Mouse (Mus musculus) hindbrain, embryonic 15.5 days (tissue): Measurements from ENCODE around the gene Nfyb. TPM values are rescaled to one million over a fixed set of nuclear protein-coding genes. Genes with fewer than 3 reads are reported as not detected.

Experiments
- ATAC-seq: fragments of 200-750 bp; cut with Nextera tagmentation; 2 replicates; pipeline ENCODE4 v1.8.0; 2017; ENCODE audit warnings: low read depth, moderate number of reproducible peaks, moderate TSS enrichment; ENCODE audit not compliant: low FRiP score
- H3K27ac ChIP-seq: fragments of 300-500 bp; sonication (generic); replicated peaks from 2 replicates; pipeline ENCODE4 v1.5.1; 2015; ENCODE audit warnings: mild to moderate bottlenecking, inconsistent platforms
- H3K27me3 ChIP-seq: fragments of 300-500 bp; sonication (generic); 2 replicates; pipeline ENCODE4 v1.6.1; 2015; ENCODE audit warnings: control low read depth, inconsistent platforms
- H3K36me3 ChIP-seq: fragments of 300-500 bp; sonication (generic); 2 replicates; pipeline ENCODE4 v1.6.1; 2015; ENCODE audit warnings: control low read depth, inconsistent platforms
- H3K4me1 ChIP-seq: fragments of 300-500 bp; sonication (generic); replicated peaks from 2 replicates; pipeline ENCODE4 v1.6.1; 2015; ENCODE audit warnings: control low read depth, inconsistent platforms
- H3K4me2 ChIP-seq: fragments of 300-500 bp; sonication (generic); 2 replicates; pipeline ENCODE4 v1.6.1; 2015; ENCODE audit warnings: moderate library complexity, mild to moderate bottlenecking, inconsistent platforms
- H3K4me3 ChIP-seq: fragments of 300-500 bp; sonication (generic); 2 replicates; pipeline ENCODE4 v1.5.1; 2015; ENCODE audit warnings: mild to moderate bottlenecking, inconsistent platforms
- H3K9ac ChIP-seq: fragments of 300-500 bp; sonication (generic); 2 replicates; pipeline ENCODE4 v1.6.1; 2015; ENCODE audit warnings: inconsistent platforms
- H3K9me3 ChIP-seq: fragments of 300-500 bp; sonication (generic); 2 replicates; pipeline ENCODE4 v1.6.1; 2016; ENCODE audit warnings: control low read depth, inconsistent platforms
- WGBS: fragments of 180-500 bp; shearing (Covaris S2); methylation state at CpG from one replicate; pipeline ENCODE4 v1.1.7; 2015; 5-methylcytosine and 5-hydroxymethylcytosine counted together
- polyA plus RNA-seq: library from polyadenylated mRNA; unstranded; fragments of >200 nt; fragmentation: Nextera tagmentation; extraction: Ambion mirVana; gene quantifications from 2 replicates; pipeline ENCODE4 v1.2.1, GENCODE M21; 2015

Nfyb gene
- polyA plus RNA-seq, 1 experiment from 2014 or later = 39.0 TPM

DNA sequence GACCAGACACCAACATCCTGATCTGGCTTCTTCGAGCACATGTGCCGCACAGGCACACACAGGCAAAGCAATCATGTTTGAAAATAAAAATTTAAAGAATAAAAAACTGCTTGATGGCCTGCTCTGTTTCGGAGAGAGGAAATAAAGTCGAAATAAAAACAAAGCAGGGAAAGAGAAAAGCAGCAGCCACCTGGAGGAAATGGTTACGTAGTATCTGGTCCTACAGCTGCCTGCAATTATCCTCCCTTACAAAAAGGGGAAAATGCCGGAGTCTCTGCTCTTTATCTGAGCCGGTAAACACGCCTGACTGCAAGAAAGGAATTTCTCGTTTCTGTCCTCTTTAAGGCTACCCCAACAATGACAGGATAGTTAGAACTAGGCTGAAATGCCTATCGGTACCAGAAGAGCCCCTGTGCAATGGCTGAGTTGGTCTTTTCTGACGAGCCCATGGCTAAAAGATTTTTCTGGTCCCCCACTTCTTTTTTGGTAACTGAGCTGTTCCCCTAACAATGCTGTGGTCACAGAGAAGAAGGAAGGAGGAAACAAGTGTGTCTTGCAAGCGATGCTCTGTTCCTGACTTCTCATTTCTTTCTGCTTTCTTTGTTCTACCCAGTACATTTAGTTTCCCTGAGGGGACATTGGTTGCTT is 32.7 kb upstream of the Nfyb start:
- Histone ChIP-seq H3K9ac (no peak overlapping the region), H3K36me3 (no peaks in the 10 kb centered on the region), H3K9me3 (no peaks in the 10 kb centered on the region), H3K4me2 (no peak overlapping the region), H3K27ac (no peak overlapping the region), H3K4me3 (no peak overlapping the region), H3K27me3 (no peaks in the 10 kb centered on the region), H3K4me1 (peaks cover 9% of the 10 kb centered on the region; the same call in 1 of the 2 replicates)
- no peak for ATAC-seq
- WGBS = 45% methylated on average over 12 of the region's 12 CpGs

DNA sequence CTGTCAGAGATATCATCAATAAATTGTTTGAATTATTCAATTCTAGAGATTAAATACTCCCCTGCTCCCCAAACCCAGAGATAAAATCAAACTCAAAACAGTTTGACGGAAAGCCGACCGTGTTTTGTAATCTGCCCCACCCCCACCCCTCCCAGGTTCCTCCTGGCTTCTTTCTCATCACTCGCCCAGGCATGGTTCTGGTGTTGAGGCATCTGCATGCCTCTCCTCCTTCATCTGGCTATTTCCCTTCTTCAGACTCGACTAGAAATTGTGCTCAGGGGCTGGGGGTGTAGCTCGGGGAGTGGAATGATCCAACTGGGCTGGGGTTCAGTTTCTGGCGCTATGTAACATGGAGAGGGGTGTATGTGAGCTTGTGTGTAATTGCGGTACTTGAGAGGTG is 31.8 kb upstream of the Nfyb start:
- no peaks in the 10 kb centered on the region for H3K9me3 ChIP-seq
- WGBS = 46% methylated on average over 8 of the region's 8 CpGs
- H3K9ac ChIP-seq = no peak overlapping the region

DNA sequence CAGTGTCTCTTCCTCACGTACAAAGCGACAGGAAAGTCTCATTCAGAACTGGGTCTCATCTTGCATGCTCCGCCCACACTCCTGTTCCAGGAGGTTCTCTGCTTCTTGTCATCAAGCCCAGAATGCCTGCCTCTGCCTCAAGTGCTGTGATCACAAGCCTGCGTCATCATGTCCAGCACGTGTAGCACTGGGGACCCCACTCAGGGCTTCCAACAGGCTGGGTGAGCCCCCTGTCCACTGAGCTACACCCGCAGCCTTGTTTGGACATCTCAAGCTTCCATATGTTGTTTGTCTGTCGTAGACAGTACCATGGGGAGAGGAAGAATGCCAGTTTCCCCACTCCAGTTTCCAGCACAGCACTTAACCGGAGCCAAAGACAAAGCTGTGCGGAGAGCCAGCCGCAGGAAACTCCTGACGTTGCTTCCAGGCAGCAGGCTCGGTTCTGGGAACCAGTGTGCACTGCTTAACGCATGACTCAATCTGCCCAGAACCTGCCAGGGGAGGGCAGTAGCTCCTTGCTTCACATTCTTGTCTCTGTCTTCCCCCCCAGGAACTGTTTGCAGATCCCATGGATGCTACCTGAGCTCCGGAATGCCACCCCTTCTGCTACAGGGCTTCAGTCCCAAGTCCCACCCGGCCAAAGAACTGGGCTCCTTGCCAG is 31.3 kb upstream of the Nfyb start:
- Histone ChIP-seq H3K4me3 (no peak overlapping the region), H3K4me2 (peak overlapping the region; percentile 43), H3K4me1 (peaks cover 9% of the 10 kb centered on the region; the same call in 1 of the 2 replicates), H3K9me3 (no peaks in the 10 kb centered on the region), H3K27ac (no peak overlapping the region; the same call in 1 of the 2 replicates), H3K36me3 (no peaks in the 10 kb centered on the region), H3K9ac (no peak overlapping the region), H3K27me3 (no peaks in the 10 kb centered on the region)
- 37% methylated on average over 15 of the region's 15 CpGs for WGBS
- ATAC-seq = peak; percentile 83

More for the DNA sequence above, 31.8 kb upstream of the Nfyb start:
- ATAC-seq = 0 out of 2 replicates have a peak, but pooled peaks have one; percentile 30
- Histone ChIP-seq H3K4me2 (peak overlapping the region; percentile 43), H3K36me3 (no peaks in the 10 kb centered on the region), H3K27ac (no peak overlapping the region), H3K27me3 (no peaks in the 10 kb centered on the region), H3K4me1 (peaks cover 9% of the 10 kb centered on the region; the same call in 1 of the 2 replicates), H3K4me3 (no peak overlapping the region)

DNA sequence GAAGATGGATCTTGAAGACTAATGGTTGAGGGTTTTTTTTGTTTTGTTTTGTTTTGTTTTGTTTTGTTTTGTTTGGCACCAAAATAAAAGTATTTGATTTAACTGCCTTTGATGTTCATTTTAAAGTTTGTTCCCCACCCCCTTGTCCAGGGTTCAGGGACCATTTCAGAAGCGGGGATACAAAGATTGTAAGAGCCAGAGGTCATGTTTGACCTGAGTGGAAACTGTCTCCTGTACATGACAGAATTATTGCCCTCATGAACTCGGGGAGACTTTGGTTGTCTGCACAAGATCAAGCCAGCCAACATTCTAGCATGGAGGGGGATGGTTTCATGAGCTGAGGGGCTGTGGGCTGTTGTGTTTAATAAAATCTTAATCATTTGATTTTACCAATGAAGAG is 28.4 kb upstream of the Nfyb start:
- no peak for ATAC-seq
- Histone ChIP-seq H3K27me3 (no peaks in the 10 kb centered on the region), H3K4me1 (peaks cover 9% of the 10 kb centered on the region; the same call in 1 of the 2 replicates), H3K9ac (no peak overlapping the region), H3K36me3 (no peaks in the 10 kb centered on the region), H3K9me3 (no peaks in the 10 kb centered on the region), H3K4me3 (no peak overlapping the region), H3K27ac (no peak overlapping the region), H3K4me2 (no peak overlapping the region)
- 72% methylated on average over 2 of the region's 2 CpGs for WGBS

DNA sequence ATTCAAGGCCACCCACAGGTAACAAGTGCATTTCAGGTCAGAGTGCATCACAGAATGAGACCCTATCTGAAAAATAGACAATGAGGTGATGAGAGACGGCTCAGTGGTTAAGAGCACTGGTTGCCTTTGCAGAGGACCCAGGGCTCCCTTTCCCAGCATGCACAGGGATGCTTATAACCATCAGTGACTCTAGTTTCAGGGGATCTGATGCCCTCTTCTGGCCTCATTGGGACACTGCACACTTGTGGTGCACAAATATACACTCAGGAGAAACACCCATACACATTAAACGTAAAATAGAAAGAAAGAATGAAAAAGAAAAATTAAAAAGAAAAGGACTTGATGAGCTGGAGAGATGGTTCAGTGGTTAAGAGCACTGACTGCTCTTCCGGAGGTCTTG is 27.8 kb upstream of the Nfyb start:
- 92% methylated on average over 3 of the region's 3 CpGs for WGBS
- ATAC-seq = no peak
- H3K4me2 ChIP-seq = no peak overlapping the region

DNA sequence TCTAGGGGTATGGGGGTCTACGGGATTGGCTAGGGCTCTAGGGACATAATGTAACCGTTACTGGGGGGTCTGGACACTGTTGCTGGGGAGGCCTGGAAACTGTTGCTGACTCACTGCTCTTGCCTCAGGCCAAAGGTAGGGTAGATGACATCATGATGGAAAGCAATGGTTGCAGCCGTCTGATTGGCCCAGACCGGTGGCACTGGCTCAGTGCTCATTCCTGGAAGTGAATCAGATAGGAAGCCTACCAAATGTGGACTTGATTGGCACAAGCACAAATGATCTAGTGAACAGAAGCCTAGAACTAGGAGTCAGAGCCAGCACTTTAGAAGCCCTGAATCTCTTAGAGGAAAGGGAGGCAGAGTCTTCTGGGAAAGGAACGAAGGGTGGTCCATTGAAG is 26.6 kb upstream of the Nfyb start:
- ATAC-seq = no peak
- 90% methylated on average over 5 of the region's 5 CpGs for WGBS

More for the DNA sequence above, 27.8 kb upstream of the Nfyb start:
- no peak overlapping the region for H3K4me3 ChIP-seq
- no peaks in the 10 kb centered on the region for H3K9me3 ChIP-seq
- no peak overlapping the region for H3K9ac ChIP-seq
- H3K27me3 ChIP-seq = no peaks in the 10 kb centered on the region
- H3K27ac ChIP-seq = no peak overlapping the region
- peaks cover 9% of the 10 kb centered on the region; the same call in 1 of the 2 replicates for H3K4me1 ChIP-seq
- no peaks in the 10 kb centered on the region for H3K36me3 ChIP-seq

DNA sequence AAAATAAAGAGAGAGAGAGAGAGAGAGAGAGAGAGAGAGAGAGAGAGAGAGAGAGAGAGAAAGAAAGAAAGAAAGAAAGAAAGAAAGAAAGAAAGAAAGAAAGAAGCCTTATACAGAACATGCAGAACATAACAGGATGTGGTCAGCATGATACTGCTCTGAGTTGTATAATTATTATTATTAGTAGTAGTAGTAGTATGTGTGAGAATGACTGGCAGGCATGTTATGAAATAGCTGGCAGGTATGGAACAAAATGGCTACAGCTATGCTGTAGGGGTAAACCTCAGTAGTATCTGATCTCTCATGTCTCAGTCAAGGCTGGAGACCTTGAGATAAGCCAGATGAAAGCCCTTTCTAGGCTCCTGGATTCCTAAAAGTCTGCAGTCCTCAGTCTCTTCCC is 25.2 kb upstream of the Nfyb start:
- no peak for ATAC-seq
- Histone ChIP-seq H3K9ac (no peak overlapping the region), H3K4me3 (no peak overlapping the region), H3K4me2 (no peak overlapping the region), H3K4me1 (no peaks in the 10 kb centered on the region), H3K36me3 (no peaks in the 10 kb centered on the region), H3K27ac (no peak overlapping the region), H3K27me3 (no peaks in the 10 kb centered on the region), H3K9me3 (no peaks in the 10 kb centered on the region)

More for the DNA sequence above, 26.6 kb upstream of the Nfyb start:
- H3K9ac ChIP-seq = no peak overlapping the region
- H3K27me3 ChIP-seq = no peaks in the 10 kb centered on the region
- H3K9me3 ChIP-seq = no peaks in the 10 kb centered on the region
- H3K4me1 ChIP-seq = peaks cover 5% of the 10 kb centered on the region; the same call in 1 of the 2 replicates
- H3K4me3 ChIP-seq = no peak overlapping the region
- H3K4me2 ChIP-seq = no peak overlapping the region
- no peak overlapping the region for H3K27ac ChIP-seq
- no peaks in the 10 kb centered on the region for H3K36me3 ChIP-seq

DNA sequence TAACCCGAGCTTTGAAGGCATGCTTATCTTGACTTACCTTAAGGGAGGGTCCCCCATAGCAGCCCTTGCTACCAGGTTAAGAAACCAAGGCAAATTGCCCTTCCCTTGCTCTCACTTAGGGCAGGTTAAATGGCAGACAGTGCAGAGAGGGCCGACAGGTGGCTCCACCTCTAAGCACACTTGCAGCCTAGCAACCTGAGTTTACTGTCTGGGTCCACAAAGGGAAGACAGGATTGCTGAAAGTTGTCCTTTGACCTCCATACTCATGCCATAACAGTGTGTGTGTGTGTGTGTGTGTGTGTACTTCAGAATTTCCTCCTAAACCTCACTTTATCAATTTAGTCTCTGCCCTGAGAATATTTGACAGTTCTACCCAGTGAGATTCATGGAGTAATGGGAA is 18.5 kb upstream of the Nfyb start:
- Histone ChIP-seq H3K36me3 (no peaks in the 10 kb centered on the region), H3K27ac (no peak overlapping the region), H3K9ac (no peak overlapping the region), H3K4me3 (no peak overlapping the region), H3K4me1 (peaks cover 7% of the 10 kb centered on the region), H3K4me2 (no peak overlapping the region), H3K27me3 (no peaks in the 10 kb centered on the region), H3K9me3 (no peaks in the 10 kb centered on the region)
- WGBS = 42% methylated on average over 2 of the region's 2 CpGs
- no peak for ATAC-seq

DNA sequence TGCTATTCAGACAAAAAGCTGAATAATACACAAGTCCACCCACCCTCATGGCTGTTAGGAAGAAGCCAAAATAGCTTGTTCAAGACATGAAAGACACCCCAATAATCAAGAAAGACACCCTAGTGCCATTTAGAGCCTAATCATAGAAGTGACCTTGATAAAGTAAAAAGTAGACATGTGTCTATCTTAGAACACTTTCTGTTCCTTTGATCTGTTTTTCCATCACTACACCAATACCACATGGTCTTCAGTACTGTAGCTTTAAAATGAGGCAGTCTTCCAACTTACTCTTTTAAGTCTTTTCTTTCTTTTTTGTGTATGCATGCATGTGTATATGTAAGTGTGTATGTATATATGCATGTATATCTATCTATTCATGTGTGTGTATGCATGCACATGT is 16.9 kb upstream of the Nfyb start:
- Histone ChIP-seq H3K4me2 (no peak overlapping the region), H3K27me3 (no peaks in the 10 kb centered on the region), H3K9me3 (no peaks in the 10 kb centered on the region), H3K9ac (no peak overlapping the region), H3K27ac (no peak overlapping the region), H3K36me3 (no peaks in the 10 kb centered on the region), H3K4me1 (peaks cover 7% of the 10 kb centered on the region), H3K4me3 (no peak overlapping the region)
- ATAC-seq = no peak

DNA sequence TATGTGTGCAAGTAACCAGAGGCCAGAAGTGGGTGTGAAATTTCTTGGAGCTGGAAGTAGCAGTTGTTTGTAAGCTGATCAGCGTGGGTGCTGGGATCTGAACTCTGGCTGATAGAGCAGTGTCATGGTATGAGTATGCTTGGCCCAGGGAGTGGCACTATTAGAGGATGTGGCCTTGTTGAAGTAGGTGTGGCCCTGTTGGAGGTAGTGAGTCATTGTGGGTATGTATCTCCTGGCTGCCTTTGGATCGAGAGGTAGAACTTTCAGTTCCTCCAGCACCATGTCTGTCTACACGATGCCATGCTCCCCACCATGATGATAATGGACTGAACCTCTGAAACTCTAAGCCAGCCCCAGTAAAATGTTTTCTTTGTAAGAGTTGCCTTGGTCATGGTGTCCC is 16.4 kb upstream of the Nfyb start:
- Histone ChIP-seq H3K9ac (no peak overlapping the region), H3K9me3 (no peaks in the 10 kb centered on the region), H3K4me2 (no peak overlapping the region), H3K27me3 (no peaks in the 10 kb centered on the region), H3K27ac (no peak overlapping the region), H3K36me3 (no peaks in the 10 kb centered on the region), H3K4me3 (no peak overlapping the region), H3K4me1 (peaks cover 7% of the 10 kb centered on the region)
- no peak for ATAC-seq
- 96% methylated on average over 3 of the region's 3 CpGs for WGBS

DNA sequence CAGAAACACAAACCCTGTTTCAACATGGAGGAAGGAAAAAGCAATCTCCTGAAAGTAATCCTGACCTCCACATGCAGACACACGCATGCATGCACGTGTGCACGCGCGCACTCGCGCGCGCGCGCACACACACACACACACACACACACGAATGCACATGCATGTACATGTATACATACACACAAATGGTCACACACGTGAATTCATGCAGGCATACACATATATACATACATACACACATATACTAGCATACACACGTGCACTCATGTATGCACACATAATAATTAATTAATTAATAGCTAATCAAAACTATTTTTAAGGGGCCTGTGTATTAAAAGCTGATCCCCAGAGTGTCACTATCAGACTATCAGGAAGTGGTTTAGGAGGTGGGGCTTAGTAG is 15.9 kb upstream of the Nfyb start:
- no peak for ATAC-seq

DNA sequence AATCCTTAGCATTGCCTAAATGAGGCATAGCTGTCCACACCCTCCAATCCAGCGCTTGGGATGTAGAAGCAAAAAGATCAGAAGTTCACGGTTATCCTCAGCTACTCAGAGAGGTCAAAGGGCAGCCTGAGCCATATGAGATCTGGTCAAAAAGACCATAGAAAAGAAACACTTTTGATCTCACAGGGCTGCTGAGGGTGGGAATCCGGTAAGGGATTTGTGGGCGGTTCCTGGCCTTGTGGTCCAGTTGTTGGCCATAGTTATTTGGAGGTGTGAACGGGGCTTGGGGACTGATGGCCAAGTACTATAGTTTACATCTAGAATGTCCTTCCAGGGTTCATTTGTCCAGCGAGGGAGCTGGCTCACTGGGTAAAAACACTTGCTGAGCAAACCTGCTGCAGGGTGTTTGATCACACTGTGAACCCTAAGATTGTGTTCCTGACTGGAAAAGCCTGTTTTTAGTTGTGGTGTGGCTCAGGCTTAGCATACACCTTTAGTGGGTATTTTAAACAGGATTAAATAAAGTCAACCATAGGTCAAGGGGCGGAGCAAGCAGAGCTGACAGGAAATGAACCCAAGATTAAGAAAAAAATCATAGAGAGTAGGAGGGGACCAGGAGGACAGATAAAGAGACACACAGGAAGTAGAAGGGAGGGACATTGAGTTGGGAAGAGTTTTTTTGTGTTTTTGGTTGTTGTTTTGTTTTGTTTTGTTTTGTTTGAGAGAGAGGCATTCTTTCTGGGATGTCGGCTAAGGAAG is 15.0 kb upstream of the Nfyb start:
- Histone ChIP-seq H3K27me3 (no peaks in the 10 kb centered on the region), H3K4me2 (no peak overlapping the region), H3K4me3 (no peak overlapping the region), H3K27ac (no peak overlapping the region), H3K4me1 (peaks cover 7% of the 10 kb centered on the region), H3K9ac (no peak overlapping the region), H3K36me3 (no peaks in the 10 kb centered on the region), H3K9me3 (no peaks in the 10 kb centered on the region)
- WGBS = 79% methylated on average over 8 of the region's 8 CpGs
- no peak for ATAC-seq

More for the DNA sequence above, 15.9 kb upstream of the Nfyb start:
- Histone ChIP-seq H3K36me3 (no peaks in the 10 kb centered on the region), H3K4me2 (no peak overlapping the region), H3K4me1 (peaks cover 7% of the 10 kb centered on the region), H3K27me3 (no peaks in the 10 kb centered on the region), H3K9me3 (no peaks in the 10 kb centered on the region), H3K9ac (no peak overlapping the region), H3K4me3 (no peak overlapping the region), H3K27ac (no peak overlapping the region)
- 99% methylated on average over 14 of the region's 14 CpGs for WGBS
